Comparison of ENCODE assay signal across 9 mouse cellular contexts in genomic region chr1:92849938-92850574, GRCm38 (mm10). TPM values are rescaled to one million over a fixed set of nuclear protein-coding genes. Genes with fewer than 3 reads are reported as not detected.
DNase-seq lines count a peak whose midpoint lies in the region; ATAC-seq and TF ChIP-seq lines count a peak whose summit lies in the region.
"Had no signal": no experiment of that assay in that cellular context is flagged by ENCODE, and none has a peak within 500 bp of the region (broad histone marks: within the 10 kb centered on the region; RNA-seq: fewer than 3 reads in every experiment).

No protein-coding gene starts in this region.

- no peak for ATAC-seq in hindbrain, embryonic 16.5 days
- no peak for ATAC-seq in midbrain, embryonic 16.5 days

- H3K4me1 ChIP-seq in bone marrow, adult 2 months (ENCODE audit: control insufficient read depth, insufficient read depth, low read length): peaks cover 1% of the 10 kb centered on the region; the same call in 1 of the 2 replicates
- H3K4me1 ChIP-seq in cortical plate, adult 2 months (ENCODE audit: control insufficient read depth, insufficient read depth, low read length): peaks cover 8% of the 10 kb centered on the region
- peaks cover 43% of the 10 kb centered on the region for H3K4me1 ChIP-seq in hindbrain, embryonic 16.5 days (ENCODE audit: control insufficient read depth, insufficient read depth, low read depth, low read length)
- peaks cover 39% of the 10 kb centered on the region for H3K4me1 ChIP-seq in midbrain, embryonic 16.5 days (ENCODE audit: control insufficient read depth, insufficient read depth, low read length)

- peaks cover 12% of the 10 kb centered on the region for H3K36me3 ChIP-seq in hindbrain, embryonic 16.5 days (ENCODE audit: control insufficient read depth, insufficient read depth, low read length)
- H3K36me3 ChIP-seq in midbrain, embryonic 16.5 days (ENCODE audit: control insufficient read depth, insufficient read depth, low read length): peaks cover 12% of the 10 kb centered on the region

- H3K4me2 ChIP-seq in hindbrain, embryonic 16.5 days (ENCODE audit: low read length): peak overlapping the region; percentile 91
- H3K4me2 ChIP-seq in midbrain, embryonic 16.5 days (ENCODE audit: low read length): peak overlapping the region; percentile 89

- peak overlapping the region; percentile 26 for H3K4me3 ChIP-seq in bone marrow, adult 2 months (replicated peaks; ENCODE audit: control insufficient read depth, low read depth, low read length)
- peak overlapping the region; percentile 64; the same call in 1 of the 2 replicates for H3K4me3 ChIP-seq in cortical plate, adult 2 months (ENCODE audit: insufficient read depth, low read length)
- peak overlapping the region; percentile 69 for H3K4me3 ChIP-seq in hindbrain, embryonic 16.5 days (ENCODE audit: low read length)
- H3K4me3 ChIP-seq in midbrain, embryonic 16.5 days (ENCODE audit: low read depth, low read length): peak overlapping the region; percentile 71

- peak overlapping the region; percentile 83 for H3K9ac ChIP-seq in hindbrain, embryonic 16.5 days (ENCODE audit: low read depth, low read length)
- peak overlapping the region; percentile 91 for H3K9ac ChIP-seq in midbrain, embryonic 16.5 days (ENCODE audit: low read depth, low read length)

- TF ChIP-seq CTCF in bone marrow, adult 2 months (IDR thresholded peaks at IDR 0.05; ENCODE audit: control insufficient read depth, insufficient read depth, low read length): no peak
- TF ChIP-seq CTCF in cortical plate, adult 2 months (IDR thresholded peaks at IDR 0.05; ENCODE audit: extremely low read depth, insufficient read depth, low read length): no peak

- WGBS in bone marrow, adult 2 months: 21% methylated on average over 13 of the region's 13 CpGs
- 68% methylated on average over 10 of the region's 13 CpGs for WGBS in hindbrain, embryonic 16.5 days
- WGBS in midbrain, embryonic 16.5 days: 49% methylated on average over 13 of the region's 13 CpGs

- no peaks in the 10 kb centered on the region for H3K27me3 ChIP-seq in hindbrain, embryonic 16.5 days (replicated peaks; ENCODE audit: control insufficient read depth, insufficient read depth, low read length)
- H3K27me3 ChIP-seq in midbrain, embryonic 16.5 days (ENCODE audit: control insufficient read depth, insufficient read depth, low read depth, low read length): no peaks in the 10 kb centered on the region

- no peak overlapping the region for H3K27ac ChIP-seq in bone marrow, adult 2 months (ENCODE audit: control insufficient read depth, insufficient read depth, low read depth, low read length, poor library complexity)
- no peak overlapping the region for H3K27ac ChIP-seq in cortical plate, adult 2 months (ENCODE audit: insufficient read depth, low read length)
- peak overlapping the region; percentile 96 for H3K27ac ChIP-seq in hindbrain, embryonic 16.5 days (ENCODE audit: low read depth, low read length)
- peak overlapping the region; percentile 93 for H3K27ac ChIP-seq in midbrain, embryonic 16.5 days (ENCODE audit: low read length)

- no peak for DNase-seq in spleen, postnatal 10 days (ENCODE audit: low spot score in 2 of 2)
- DNase-seq in adrenal gland, adult 18-20 months (ENCODE audit: low spot score in 2 of 2): no peak
- DNase-seq in gastrocnemius, adult 8-10 months (ENCODE audit: low spot score in 2 of 2): no peak
- DNase-seq: cerebellum, postnatal 14 days had no signal

- no peaks in the 10 kb centered on the region for H3K9me3 ChIP-seq in hindbrain, embryonic 16.5 days (ENCODE audit: control insufficient read depth, low read length)
- no peaks in the 10 kb centered on the region for H3K9me3 ChIP-seq in midbrain, embryonic 16.5 days (replicated peaks; ENCODE audit: control insufficient read depth, low read length, poor library complexity, severe bottlenecking)

- no peak for TF ChIP-seq POLR2A in bone marrow, adult 2 months (IDR thresholded peaks at IDR 0.05; ENCODE audit: borderline replicate concordance, control insufficient read depth, low read depth, low read length)
- TF ChIP-seq POLR2A in cortical plate, adult 2 months (IDR thresholded peaks at IDR 0.05; ENCODE audit: extremely low read depth, insufficient read depth, low read length): no peak

RNA-seq across cellular contexts. Expression of gene Gpc1, which starts 18.6 kb away (rescaled TPM):
- polyA plus RNA-seq in bone marrow, adult 2 months (2011; ENCODE audit: insufficient read depth, insufficient read length, low replicate concordance, missing spikeins): 9.3 and 21.8 TPM in 2 replicates
- polyA plus RNA-seq in cortical plate, adult 2 months (2012; rRNA removed): 49.5 and 58.9 TPM in 2 replicates
- polyA plus RNA-seq in hindbrain, embryonic 16.5 days (2015; fragmentation: Nextera tagmentation; extraction: Ambion mirVana): 57.2 and 65.4 TPM in 2 replicates
- polyA plus RNA-seq in midbrain, embryonic 16.5 days (2015; fragmentation: Nextera tagmentation; extraction: Ambion mirVana): 49.3 and 54.6 TPM in 2 replicates
- total RNA-seq in adrenal gland, adult 18-20 months (2021): 10 to 100 TPM; 43.3 to 65.4 TPM
- total RNA-seq in gastrocnemius, adult 8-10 months (2022): 100 to 1,000 TPM; 213 to 262 (median 240) TPM

RNA-seq across cellular contexts. Expression of gene Ankmy1, which starts 52.6 kb away (rescaled TPM):
- not detected in 2 replicates for polyA plus RNA-seq in bone marrow, adult 2 months (2011; ENCODE audit: insufficient read depth, insufficient read length, low replicate concordance, missing spikeins)
- polyA plus RNA-seq in cortical plate, adult 2 months (2012; rRNA removed): 0.23 and 0.25 TPM in 2 replicates
- polyA plus RNA-seq in hindbrain, embryonic 16.5 days (2015; fragmentation: Nextera tagmentation; extraction: Ambion mirVana): 0.50 and 0.55 TPM in 2 replicates
- polyA plus RNA-seq in midbrain, embryonic 16.5 days (2015; fragmentation: Nextera tagmentation; extraction: Ambion mirVana): 0.63 and 0.82 TPM in 2 replicates
- under 1 TPM; 0.80 to 0.86 TPM for total RNA-seq in adrenal gland, adult 18-20 months (2021)
- total RNA-seq in gastrocnemius, adult 8-10 months (2022): under 1 TPM in 1 of 4 experiments, not detected in 3; 0.17 TPM
- total RNA-seq: monocyte, adult 5-6 weeks had no signal

RNA-seq across cellular contexts. Expression of gene Dusp28, which starts 56.7 kb away (rescaled TPM):
- polyA plus RNA-seq in bone marrow, adult 2 months (2011; ENCODE audit: insufficient read depth, insufficient read length, low replicate concordance, missing spikeins): 9.2 and 9.3 TPM in 2 replicates
- 52.9 and 55.3 TPM in 2 replicates for polyA plus RNA-seq in cortical plate, adult 2 months (2012; rRNA removed)
- 15.5 and 17.3 TPM in 2 replicates for polyA plus RNA-seq in hindbrain, embryonic 16.5 days (2015; fragmentation: Nextera tagmentation; extraction: Ambion mirVana)
- polyA plus RNA-seq in midbrain, embryonic 16.5 days (2015; fragmentation: Nextera tagmentation; extraction: Ambion mirVana): 16.6 and 17.5 TPM in 2 replicates
- 10 to 100 TPM; 14.3 to 14.5 TPM for total RNA-seq in adrenal gland, adult 18-20 months (2021)
- total RNA-seq in gastrocnemius, adult 8-10 months (2022): 10 to 100 TPM; 26.2 to 30.7 (median 27.3) TPM

Comparison
In these comparisons a context has a peak if more than half of its experiments do, and no peak if none do; other contexts are left out.
1. H3K27ac ChIP-seq: peak in hindbrain, embryonic 16.5 days (single experiment) and midbrain, embryonic 16.5 days (single experiment); none in bone marrow, adult 2 months (single experiment) and cortical plate, adult 2 months (single experiment).
2. Peak in every context shown above with its lines, with median percentiles within 50 percentile points of each other: H3K4me3 ChIP-seq.